Mouse (Mus musculus) layer of hippocampus, postnatal 25 days (tissue): ENCODE data around the gene Gm21861. TPM values are rescaled to one million over a fixed set of nuclear protein-coding genes. Genes with fewer than 3 reads are reported as not detected.
"Not testable (repeated sequence)": the region's sequence is repeated elsewhere in the genome, so short reads cannot be mapped to it uniquely, and the experiment has no call there.

Experiments
- DNase-seq, 2 experiments: peaks; one replicate each; pipeline ENCODE4 v3.0.0; 2022; ENCODE audit warnings: mixed read lengths in 2 of 2, low spot score in 1 of 2; ENCODE audit errors: extremely low spot score in 1 of 2
- total RNA-seq, 2 experiments: library from RNA; stranded (reverse); gene quantifications; 2 replicates each; pipeline ENCODE4 v1.2.3; 2021

Gm21861 gene
- not detected for total RNA-seq

DNA sequence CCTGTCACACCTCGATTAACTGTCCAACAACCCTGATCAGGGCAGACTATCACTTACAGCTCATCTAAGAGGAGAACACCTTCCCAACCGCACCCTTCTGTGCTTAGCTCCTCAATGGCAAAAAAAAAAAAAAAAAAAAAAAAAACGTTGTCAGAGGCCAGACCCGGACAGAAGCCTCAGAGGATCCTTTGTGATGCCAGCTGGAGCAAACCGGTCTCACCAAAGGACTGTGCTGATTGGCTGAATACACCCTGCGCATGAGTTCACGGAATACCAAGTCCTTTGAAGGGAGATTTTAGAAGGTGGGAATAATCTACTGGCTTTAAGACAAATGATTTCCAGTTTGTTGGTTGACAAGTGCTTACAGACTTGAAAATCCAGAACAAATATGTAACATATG is at the start of gene Gm21861:
Gm21861 (minus strand) TSS at position 101 of the 400 bp plus-strand sequence.
- not testable (repeated sequence) for DNase-seq
